Mouse (Mus musculus): Measurements from ENCODE around the gene Ypel2. TPM values are rescaled to one million over a fixed set of nuclear protein-coding genes. Genes with fewer than 3 reads are reported as not detected.

Ypel2 gene
- polyA plus RNA-seq, 1 experiment from 2014 or later: 1.2 TPM

DNA sequence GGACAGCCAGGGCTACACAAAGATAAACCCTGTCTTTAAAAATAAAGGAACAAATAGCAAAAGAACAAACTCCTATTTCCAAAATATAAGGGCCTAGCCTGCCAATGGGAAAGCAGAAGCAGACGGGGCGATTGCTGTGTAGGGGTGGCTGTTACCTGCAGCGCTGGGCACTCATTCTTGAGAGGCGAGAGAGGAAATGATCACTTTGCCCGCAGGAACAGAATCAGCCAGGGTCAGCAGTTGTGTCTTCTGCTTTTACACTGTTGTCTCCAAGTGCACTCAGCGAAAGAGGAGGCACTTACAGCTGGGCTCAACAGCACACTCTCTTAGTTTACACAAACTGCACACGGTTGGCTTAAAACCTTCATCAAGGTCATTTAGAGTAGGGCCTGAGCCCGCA lies 25.9 kb upstream of the Ypel2 start:
- WGBS (ENCODE audit: insufficient replicate concordance): 79% methylated on average over 8 of the region's 8 CpGs
- no peak for DNase-seq
- Histone ChIP-seq H3K36me3 (no peaks in the 10 kb centered on the region), H3K9ac (no peak overlapping the region), H3K27me3 (no peaks in the 10 kb centered on the region), H3K4me2 (no peak overlapping the region), H3K27ac (no peak overlapping the region), H3K4me3 (replicated peaks) (no peak overlapping the region), H3K9me3 (replicated peaks) (0 out of 2 replicates have a peak, but pooled peaks cover 2% of the 10 kb centered on the region), H3K4me1 (replicated peaks) (no peaks in the 10 kb centered on the region)
- no peak for ATAC-seq (ENCODE audit: low read depth)

DNA sequence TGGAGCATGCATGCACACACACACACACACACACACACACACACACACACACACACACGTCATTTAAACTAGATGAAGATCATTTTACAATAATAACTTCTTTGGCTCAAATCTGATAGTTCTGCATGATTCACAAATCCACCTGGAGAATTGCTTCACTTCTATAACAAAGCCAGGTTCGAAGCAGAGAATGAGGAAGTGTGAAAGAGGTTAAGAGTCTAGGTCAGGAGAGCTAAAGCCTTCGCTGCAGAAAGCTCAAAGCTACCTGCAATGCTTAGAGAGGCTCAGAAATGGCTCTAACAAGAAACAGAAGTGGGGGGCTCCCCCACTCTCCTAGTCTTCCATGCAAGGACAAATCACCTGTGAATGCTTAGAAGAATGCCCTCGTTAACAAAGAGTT lies 24.6 kb upstream of the Ypel2 start:
- DNase-seq: no peak
- Histone ChIP-seq H3K27ac (no peak overlapping the region), H3K4me1 (replicated peaks) (no peaks in the 10 kb centered on the region), H3K36me3 (no peaks in the 10 kb centered on the region), H3K27me3 (no peaks in the 10 kb centered on the region), H3K9me3 (replicated peaks) (0 out of 2 replicates have a peak, but pooled peaks cover 2% of the 10 kb centered on the region), H3K4me2 (no peak overlapping the region), H3K4me3 (replicated peaks) (no peak overlapping the region), H3K9ac (no peak overlapping the region)
- 52% methylated on average over 4 of the region's 4 CpGs for WGBS (ENCODE audit: insufficient replicate concordance)
- no peak for ATAC-seq (ENCODE audit: low read depth)

DNA sequence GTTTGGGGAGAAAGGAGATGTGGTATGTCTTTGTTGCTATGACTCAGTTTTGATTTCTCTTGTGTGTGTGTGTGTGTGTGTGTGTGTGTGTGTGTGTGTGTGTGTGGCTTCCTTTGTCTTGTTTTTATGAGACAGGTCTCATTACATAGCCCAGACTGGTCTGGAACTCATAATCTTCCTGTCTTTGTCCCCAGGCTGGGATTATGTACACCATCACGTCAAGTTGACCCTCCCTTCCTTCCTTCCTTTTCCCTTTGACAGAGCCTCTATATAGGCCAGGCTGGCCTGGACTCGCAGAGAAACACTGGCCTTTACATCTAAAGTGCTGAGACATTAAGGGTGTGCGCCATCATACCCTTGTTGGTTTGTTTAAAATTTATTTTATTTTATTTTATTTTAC lies 22.2 kb upstream of the Ypel2 start:
- Histone ChIP-seq H3K36me3 (no peaks in the 10 kb centered on the region), H3K4me1 (replicated peaks) (no peaks in the 10 kb centered on the region), H3K9me3 (replicated peaks) (no peaks in the 10 kb centered on the region), H3K27ac (no peak overlapping the region), H3K9ac (no peak overlapping the region), H3K4me2 (no peak overlapping the region), H3K27me3 (no peaks in the 10 kb centered on the region), H3K4me3 (replicated peaks) (no peak overlapping the region)
- no peak for DNase-seq
- ATAC-seq (ENCODE audit: low read depth): no peak
- 44% methylated on average over 3 of the region's 3 CpGs for WGBS (ENCODE audit: insufficient replicate concordance)

DNA sequence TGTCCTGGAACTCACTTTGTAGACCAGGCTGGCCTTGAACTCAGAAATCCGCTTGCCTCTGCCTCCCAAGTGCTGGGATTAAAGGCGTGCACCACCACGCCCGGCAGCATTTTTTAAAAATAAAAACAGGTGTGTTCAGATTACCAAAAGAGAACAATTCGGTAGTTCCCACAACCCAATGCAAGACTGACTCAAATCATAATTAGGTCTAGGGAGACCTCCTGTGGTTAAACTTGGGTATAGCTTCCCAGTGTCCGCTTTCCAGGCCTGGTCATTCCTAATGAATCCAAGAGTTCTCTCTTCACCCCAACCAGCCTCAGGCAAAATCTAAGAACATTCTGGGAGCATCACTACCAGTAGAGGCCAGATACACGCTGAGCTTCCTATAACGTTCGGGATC lies 17.0 kb upstream of the Ypel2 start:
- 16% methylated on average over 9 of the region's 9 CpGs for WGBS (ENCODE audit: insufficient replicate concordance)
- Histone ChIP-seq H3K36me3 (no peaks in the 10 kb centered on the region), H3K27me3 (no peaks in the 10 kb centered on the region), H3K4me1 (replicated peaks) (no peaks in the 10 kb centered on the region), H3K9ac (no peak overlapping the region), H3K9me3 (replicated peaks) (no peaks in the 10 kb centered on the region), H3K4me2 (no peak overlapping the region), H3K27ac (no peak overlapping the region), H3K4me3 (replicated peaks) (no peak overlapping the region)
- DNase-seq (no peak), ATAC-seq (ENCODE audit: low read depth) (no peak)

DNA sequence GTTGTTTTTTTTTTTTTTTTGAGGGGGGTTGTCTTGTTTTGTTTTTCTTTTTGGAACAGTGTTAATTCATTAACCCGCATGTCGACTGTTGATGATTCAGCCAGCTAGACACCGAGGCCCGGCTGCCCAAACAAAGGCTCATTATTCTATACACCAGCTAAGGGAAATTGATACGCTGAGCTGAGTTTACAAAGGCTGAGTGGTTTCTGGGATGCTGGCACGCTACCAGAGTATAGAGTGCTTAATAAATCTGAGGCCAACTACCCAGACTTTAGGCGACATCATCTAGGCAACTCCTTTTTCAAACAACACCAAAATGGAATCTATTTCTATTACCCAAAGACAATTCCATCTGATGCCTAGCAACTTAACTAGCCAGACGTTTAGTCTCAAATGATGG lies 13.9 kb upstream of the Ypel2 start:
- ATAC-seq (ENCODE audit: low read depth): no peak
- 73% methylated on average over 8 of the region's 8 CpGs for WGBS (ENCODE audit: insufficient replicate concordance)
- no peak for DNase-seq

DNA sequence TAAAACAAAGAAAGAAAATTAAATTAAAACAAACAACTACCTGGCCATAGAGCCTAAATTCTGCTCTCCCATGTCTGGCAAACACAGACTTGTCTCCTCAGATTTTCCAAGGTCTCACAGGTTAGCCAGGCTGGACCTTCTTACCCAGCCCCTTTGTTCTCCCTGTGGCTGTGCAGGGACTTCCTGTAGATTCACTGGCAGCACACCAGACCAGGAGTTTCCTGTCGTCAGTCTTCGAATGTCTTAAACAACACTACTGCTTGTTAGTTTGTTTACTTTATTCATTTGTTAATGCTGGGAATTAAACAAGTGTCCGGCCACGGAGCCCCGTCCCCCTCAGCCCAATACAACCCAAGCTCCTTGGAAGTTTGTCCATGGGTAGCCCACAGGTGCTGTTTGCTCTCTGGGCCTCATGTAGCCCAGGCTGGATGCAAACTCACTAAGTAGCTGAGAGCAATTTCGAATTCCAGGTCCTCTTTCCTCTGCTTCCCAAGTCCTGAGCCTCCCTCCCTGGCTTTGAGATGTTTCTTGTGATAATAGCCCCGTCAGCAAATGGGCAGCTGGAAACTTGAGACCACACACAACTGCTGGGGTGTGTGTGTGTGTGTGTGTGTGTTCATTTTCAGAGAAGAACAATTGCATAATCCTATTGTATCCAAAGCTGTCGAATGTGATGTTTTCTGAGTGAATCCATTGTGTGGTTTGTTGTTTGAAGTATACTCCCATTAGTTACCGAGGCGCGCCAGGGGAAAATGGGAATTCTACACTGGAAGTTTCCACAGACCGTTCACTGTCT lies 11.7 kb upstream of the Ypel2 start:
- DNase-seq (no peak), ATAC-seq (ENCODE audit: low read depth) (no peak)
- H3K27ac ChIP-seq: no peak overlapping the region
- no peaks in the 10 kb centered on the region for H3K4me1 ChIP-seq (replicated peaks)
- H3K4me2 ChIP-seq: no peak overlapping the region
- no peak overlapping the region for H3K9ac ChIP-seq
- no peaks in the 10 kb centered on the region for H3K9me3 ChIP-seq (replicated peaks)
- no peak overlapping the region for H3K4me3 ChIP-seq (replicated peaks)
- no peaks in the 10 kb centered on the region for H3K36me3 ChIP-seq
- H3K27me3 ChIP-seq: no peaks in the 10 kb centered on the region
- WGBS (ENCODE audit: insufficient replicate concordance): 47% methylated on average over 12 of the region's 12 CpGs

More for the DNA sequence above, 13.9 kb upstream of the Ypel2 start:
- no peak overlapping the region for H3K9ac ChIP-seq
- H3K27me3 ChIP-seq: no peaks in the 10 kb centered on the region
- no peaks in the 10 kb centered on the region for H3K9me3 ChIP-seq (replicated peaks)
- H3K4me1 ChIP-seq (replicated peaks): no peaks in the 10 kb centered on the region
- H3K4me3 ChIP-seq (replicated peaks): no peak overlapping the region
- no peaks in the 10 kb centered on the region for H3K36me3 ChIP-seq
- H3K4me2 ChIP-seq: no peak overlapping the region
- no peak overlapping the region for H3K27ac ChIP-seq

DNA sequence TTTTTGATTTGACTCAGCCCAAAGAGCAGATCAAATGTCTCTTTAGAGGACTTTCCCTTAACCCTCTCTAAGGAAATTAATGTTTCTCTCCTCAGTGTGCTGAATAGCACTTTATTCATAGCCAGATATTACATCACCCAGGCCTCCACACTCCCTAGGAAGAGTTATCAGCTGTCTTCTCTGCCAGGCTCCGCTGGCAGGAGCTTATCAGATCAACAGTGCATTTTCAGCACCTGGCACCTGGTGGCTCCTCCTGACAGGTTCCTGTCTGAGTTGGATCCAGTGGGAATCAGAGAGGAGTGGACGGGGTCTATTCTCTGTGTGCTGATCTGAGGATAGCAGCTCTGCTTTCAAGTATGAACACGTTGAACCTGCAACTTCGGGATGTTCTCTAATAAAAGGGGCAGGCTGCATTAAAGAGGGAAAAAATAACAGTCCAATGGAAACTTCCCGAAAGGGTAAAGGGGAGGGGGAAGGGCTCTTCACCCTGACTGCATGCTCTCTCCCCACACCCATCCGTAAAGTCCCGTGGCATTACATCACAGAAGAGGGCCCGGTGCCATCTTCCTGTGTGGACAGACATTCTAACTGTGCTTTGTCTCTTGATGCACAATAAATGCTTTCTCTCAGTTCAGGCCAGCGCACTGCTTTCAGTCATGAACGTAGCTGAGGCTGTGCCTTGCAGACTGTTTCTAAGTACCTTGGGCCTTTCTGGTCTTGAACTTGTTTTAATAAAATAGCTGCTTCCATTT lies 8.7 kb upstream of the Ypel2 start:
- Histone ChIP-seq H3K9me3 (replicated peaks) (no peaks in the 10 kb centered on the region), H3K4me3 (replicated peaks) (no peak overlapping the region), H3K27me3 (no peaks in the 10 kb centered on the region), H3K27ac (no peak overlapping the region), H3K36me3 (no peaks in the 10 kb centered on the region), H3K4me1 (replicated peaks) (no peaks in the 10 kb centered on the region), H3K4me2 (no peak overlapping the region), H3K9ac (no peak overlapping the region)
- DNase-seq (no peak), ATAC-seq (ENCODE audit: low read depth) (no peak)
- WGBS (ENCODE audit: insufficient replicate concordance): 64% methylated on average over 10 of the region's 10 CpGs

DNA sequence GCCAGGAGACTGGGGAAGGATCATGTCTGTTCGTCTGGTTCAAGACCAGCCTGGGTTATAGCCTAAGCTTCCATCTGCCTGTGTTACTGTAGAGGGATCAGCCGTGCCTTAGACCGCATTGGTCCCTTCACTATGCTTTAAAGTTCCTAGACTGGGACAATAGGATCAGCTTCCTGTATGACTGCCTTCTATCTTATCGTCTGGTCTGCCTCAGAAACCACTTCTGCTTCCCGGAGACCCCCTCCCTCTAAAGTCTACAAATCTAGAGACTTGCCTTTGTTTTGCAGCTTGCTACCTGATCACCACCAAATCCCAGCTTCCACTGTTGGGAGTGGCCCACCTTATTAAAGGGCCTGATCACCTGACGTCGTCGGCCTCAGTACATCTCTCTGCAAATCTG lies 7.7 kb upstream of the Ypel2 start:
- H3K4me1 ChIP-seq (replicated peaks): no peaks in the 10 kb centered on the region
- no peak overlapping the region for H3K4me3 ChIP-seq (replicated peaks)
- 30% methylated on average over 8 of the region's 8 CpGs for WGBS (ENCODE audit: insufficient replicate concordance)
- no peaks in the 10 kb centered on the region for H3K9me3 ChIP-seq (replicated peaks)
- H3K36me3 ChIP-seq: no peaks in the 10 kb centered on the region
- no peak overlapping the region for H3K4me2 ChIP-seq
- ATAC-seq (ENCODE audit: low read depth): no peak
- no peaks in the 10 kb centered on the region for H3K27me3 ChIP-seq
- no peak overlapping the region for H3K9ac ChIP-seq
- H3K27ac ChIP-seq: no peak overlapping the region
- DNase-seq: no peak

DNA sequence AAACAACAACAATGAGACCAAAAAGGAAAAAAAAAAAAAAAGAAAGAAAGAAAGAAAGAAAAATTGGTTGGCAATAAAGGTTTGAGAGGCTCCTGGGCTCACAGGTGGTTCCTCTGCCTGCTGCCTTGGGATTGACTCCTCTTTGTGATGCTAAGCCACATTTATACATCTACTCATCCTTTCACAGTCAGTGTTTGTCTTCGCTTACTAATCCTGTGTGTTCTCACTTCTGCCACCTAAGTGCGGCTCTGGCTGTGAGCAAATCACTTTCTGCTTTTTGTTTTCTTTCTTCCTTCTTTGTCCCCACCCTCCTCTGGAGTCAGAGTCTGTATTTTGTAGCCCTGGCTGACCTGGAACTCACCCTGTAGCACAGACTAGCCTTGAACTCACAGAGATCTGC lies 2.8 kb upstream of the Ypel2 start:
- H3K36me3 ChIP-seq: no peaks in the 10 kb centered on the region
- ATAC-seq (ENCODE audit: low read depth) (no peak), DNase-seq (no peak)
- no peak overlapping the region for H3K27ac ChIP-seq
- peaks cover 20% of the 10 kb centered on the region for H3K27me3 ChIP-seq
- WGBS (ENCODE audit: insufficient replicate concordance): 60% methylated on average over 2 of the region's 2 CpGs
- no peaks in the 10 kb centered on the region for H3K9me3 ChIP-seq (replicated peaks)
- H3K4me2 ChIP-seq: no peak overlapping the region
- H3K4me3 ChIP-seq (replicated peaks): no peak overlapping the region
- H3K9ac ChIP-seq: no peak overlapping the region
- H3K4me1 ChIP-seq (replicated peaks): peaks cover 40% of the 10 kb centered on the region

DNA sequence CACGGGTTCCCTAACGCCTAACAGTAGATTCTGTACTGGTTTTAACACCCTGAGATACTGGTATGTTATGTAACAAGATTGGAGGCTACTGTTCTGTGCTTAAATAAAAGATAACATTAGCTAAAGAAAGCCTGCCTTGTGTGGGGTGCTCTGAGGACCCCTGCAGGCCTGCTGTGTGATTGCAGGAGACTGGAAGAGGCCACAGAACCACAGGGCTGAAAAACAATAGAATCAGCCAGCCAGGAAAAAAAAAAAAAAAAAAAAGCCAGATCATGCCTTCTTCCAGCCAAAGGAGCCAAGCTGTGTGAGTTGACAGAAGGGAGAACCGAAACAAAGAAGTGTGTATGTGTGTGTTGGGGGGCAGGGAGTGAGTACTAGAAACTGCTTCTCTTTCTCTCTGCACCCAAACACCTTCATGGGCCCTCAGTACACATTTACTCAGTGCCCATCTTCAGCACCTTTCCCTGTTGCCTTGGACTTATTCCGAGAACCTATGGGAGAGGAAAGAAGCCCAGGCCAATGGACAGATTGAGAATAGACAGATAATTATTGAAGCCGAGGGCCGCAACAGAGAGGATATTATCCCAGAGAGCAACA lies 2.2 kb upstream of the Ypel2 start:
- Histone ChIP-seq H3K36me3 (no peaks in the 10 kb centered on the region), H3K27me3 (peaks cover 21% of the 10 kb centered on the region), H3K9ac (no peak overlapping the region), H3K4me2 (no peak overlapping the region), H3K9me3 (replicated peaks) (no peaks in the 10 kb centered on the region), H3K4me1 (replicated peaks) (peaks cover 41% of the 10 kb centered on the region), H3K4me3 (replicated peaks) (no peak overlapping the region), H3K27ac (no peak overlapping the region)
- DNase-seq (peak; percentile 40), ATAC-seq (ENCODE audit: low read depth) (no peak)
- 36% methylated on average over 6 of the region's 6 CpGs for WGBS (ENCODE audit: insufficient replicate concordance)

DNA sequence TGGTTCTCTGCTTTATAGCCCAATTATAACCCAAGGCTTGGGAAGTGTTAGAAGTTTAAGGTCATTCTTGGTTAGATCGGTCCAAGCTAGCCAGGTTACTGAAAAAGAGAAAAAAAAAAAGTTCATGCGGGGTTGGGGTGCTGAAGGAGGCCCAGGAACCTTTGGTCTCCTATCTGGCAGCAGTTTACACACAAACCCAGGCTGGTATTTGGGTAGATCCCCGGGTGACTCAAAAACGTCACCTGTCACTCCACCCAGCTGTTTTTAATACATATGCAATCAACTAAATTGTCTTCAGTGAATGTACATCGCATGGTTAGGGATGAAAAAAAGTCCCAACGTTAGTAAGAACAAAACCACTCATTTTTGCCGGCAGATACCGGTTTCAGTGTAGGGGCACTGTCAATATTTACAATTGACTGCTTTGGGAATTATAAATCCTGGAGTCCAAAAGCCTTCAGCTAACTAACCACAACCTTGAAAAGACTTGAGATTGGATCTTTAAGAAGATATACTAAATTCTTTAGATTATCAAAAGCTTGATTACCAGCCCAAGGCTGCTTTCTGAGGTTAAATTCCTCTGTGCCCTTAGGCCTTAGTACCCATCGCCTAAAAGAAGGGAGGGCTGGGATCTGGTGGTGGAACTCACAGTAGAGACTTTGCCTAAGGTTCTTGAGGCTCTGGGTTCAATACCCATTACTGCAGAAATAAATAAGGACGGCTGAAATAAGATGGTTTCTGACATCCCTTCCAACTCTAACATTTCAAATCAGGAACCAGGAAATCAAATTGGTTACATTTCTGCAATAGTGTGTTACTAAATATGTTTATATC lies 1.5 kb upstream of the Ypel2 start:
- Histone ChIP-seq H3K9me3 (replicated peaks) (no peaks in the 10 kb centered on the region), H3K36me3 (no peaks in the 10 kb centered on the region), H3K4me1 (replicated peaks) (peaks cover 44% of the 10 kb centered on the region), H3K9ac (no peak overlapping the region), H3K4me2 (peak overlapping the region; percentile 89; the same call in 1 of the 2 replicates), H3K4me3 (replicated peaks) (no peak overlapping the region), H3K27ac (peak overlapping the region; percentile 29; the same call in 1 of the 2 replicates), H3K27me3 (peaks cover 25% of the 10 kb centered on the region)
- DNase-seq (no peak), ATAC-seq (ENCODE audit: low read depth) (no peak)
- WGBS (ENCODE audit: insufficient replicate concordance): 36% methylated on average over 10 of the region's 10 CpGs

All from liver, embryonic 13.5 days (tissue).